24 mouse cellular contexts compared by ENCODE assay signal in genomic region chr5:115274353-115274752, GRCm38 (mm10). TPM values are rescaled to one million over a fixed set of nuclear protein-coding genes. Genes with fewer than 3 reads are reported as not detected.
DNase-seq lines count a peak whose midpoint lies in the region; ATAC-seq and TF ChIP-seq lines count a peak whose summit lies in the region.
"Had no signal": no experiment of that assay in that cellular context is flagged by ENCODE, and none has a peak within 500 bp of the region (broad histone marks: within the 10 kb centered on the region; RNA-seq: fewer than 3 reads in every experiment).

No protein-coding gene starts in this region.

- 0 out of 2 replicates have a peak, but pooled peaks have one; percentile 28 for TF ChIP-seq CTCF in intestine, postnatal 0 days (IDR thresholded peaks at IDR 0.05; ENCODE audit: low read depth)
- peak; percentile 18; the same call in 1 of the 2 replicates for TF ChIP-seq CTCF in lung, embryonic 14.5 days (IDR thresholded peaks at IDR 0.05; ENCODE audit: low read depth)
- TF ChIP-seq CTCF in CH12.LX (conservative IDR thresholded peaks at IDR 0.05 in 1 of 2, IDR thresholded peaks at IDR 0.05 in 1 of 2; ENCODE audit: low read depth in 2 of 2, low read length in 2 of 2): peak in 1 of 2 experiments; percentile 36; a peak in 2 of 4 replicates

- H3K9ac ChIP-seq in intestine, postnatal 0 days (ENCODE audit: low read depth, low read length): no peak overlapping the region
- H3K9ac ChIP-seq in intestine, embryonic 16.5 days (ENCODE audit: low read depth, low read length): no peak overlapping the region
- H3K9ac ChIP-seq in lung, embryonic 14.5 days: no peak overlapping the region
- peak overlapping the region; percentile 17; the same call in 1 of the 2 replicates for H3K9ac ChIP-seq in CH12.LX (ENCODE audit: insufficient read depth, low read depth)
- no peak overlapping the region for H3K9ac ChIP-seq in liver, embryonic 15.5 days
- H3K9ac ChIP-seq: embryonic facial prominence, embryonic 12.5 days; forebrain, embryonic 12.5 days; hindbrain, embryonic 14.5 days; intestine, embryonic 15.5 days; neural tube, embryonic 12.5 days had no signal

- H3K4me2 ChIP-seq in intestine, postnatal 0 days (replicated peaks; ENCODE audit: low read depth): no peak overlapping the region
- no peak overlapping the region for H3K4me2 ChIP-seq in intestine, embryonic 16.5 days (ENCODE audit: low read depth, low read length)
- no peak overlapping the region for H3K4me2 ChIP-seq in lung, embryonic 14.5 days
- peak overlapping the region; percentile 42; the same call in 1 of the 2 replicates for H3K4me2 ChIP-seq in CH12.LX (ENCODE audit: insufficient read depth, low read depth, poor library complexity, severe bottlenecking)
- no peak overlapping the region for H3K4me2 ChIP-seq in liver, embryonic 15.5 days
- H3K4me2 ChIP-seq: embryonic facial prominence, embryonic 12.5 days; forebrain, embryonic 12.5 days; hindbrain, embryonic 14.5 days; intestine, embryonic 15.5 days; neural tube, embryonic 12.5 days had no signal

- ATAC-seq in intestine, postnatal 0 days: no peak
- no peak for ATAC-seq in intestine, embryonic 16.5 days
- ATAC-seq in lung, embryonic 14.5 days (ENCODE audit: insufficient read depth): no peak
- no peak for ATAC-seq in liver, embryonic 15.5 days (ENCODE audit: insufficient read depth)
- ATAC-seq in cerebellum, adult (ENCODE audit: insufficient number of reproducible peaks, low FRiP score, low TSS enrichment): no peak
- no peak for ATAC-seq in inflammation-experienced regulatory T-cells, adult 6 months
- ATAC-seq: CD4-positive, CD25-positive, alpha-beta regulatory T cell, adult 4 months; intestine, embryonic 15.5 days; midbrain, embryonic 13.5 days had no signal

- H3K36me3 ChIP-seq in intestine, postnatal 0 days (ENCODE audit: control insufficient read depth, insufficient read depth): no peaks in the 10 kb centered on the region
- no peaks in the 10 kb centered on the region; the same call in 1 of the 2 replicates for H3K36me3 ChIP-seq in intestine, embryonic 16.5 days (ENCODE audit: control insufficient read depth, insufficient read depth, low read length)
- H3K36me3 ChIP-seq in lung, embryonic 14.5 days (ENCODE audit: insufficient read depth): 0 out of 2 replicates have a peak, but pooled peaks cover 3% of the 10 kb centered on the region
- H3K36me3 ChIP-seq in CH12.LX (replicated peaks in 1 of 2; ENCODE audit: control insufficient read depth in 1 of 2, insufficient read depth in 1 of 2, low read length in 1 of 2): peaks cover 9 to 14% of the 10 kb centered on the region in 2 experiments
- peaks cover 16% of the 10 kb centered on the region for H3K36me3 ChIP-seq in liver, embryonic 15.5 days (replicated peaks)
- H3K36me3 ChIP-seq: intestine, embryonic 15.5 days; midbrain, embryonic 13.5 days had no signal

- TF ChIP-seq EP300 in CH12.LX (IDR thresholded peaks at IDR 0.05; ENCODE audit: low read length): no peak

- dilution Hi-C loops in CH12.LX (cut with MboI; ENCODE audit: extremely low pct_ligation_motif_present, extremely low pct_unique_long_range_greater_than_20kb, low sequenced_read_pairs): no loop called here

- no peaks in the 10 kb centered on the region for H3K27me3 ChIP-seq in intestine, postnatal 0 days (replicated peaks; ENCODE audit: control insufficient read depth, insufficient read depth, low read length)
- no peaks in the 10 kb centered on the region for H3K27me3 ChIP-seq in intestine, embryonic 16.5 days (replicated peaks; ENCODE audit: control insufficient read depth, insufficient read depth, low read length)
- no peaks in the 10 kb centered on the region for H3K27me3 ChIP-seq in lung, embryonic 14.5 days (ENCODE audit: insufficient read depth, low read length)
- H3K27me3 ChIP-seq in CH12.LX (replicated peaks): no peaks in the 10 kb centered on the region
- no peaks in the 10 kb centered on the region for H3K27me3 ChIP-seq in liver, embryonic 15.5 days
- H3K27me3 ChIP-seq: embryonic facial prominence, embryonic 12.5 days; forebrain, embryonic 12.5 days; intestine, embryonic 15.5 days; megakaryocyte, embryonic 14.5 days; midbrain, embryonic 13.5 days; neural tube, embryonic 12.5 days had no signal

- WGBS in intestine, postnatal 0 days: 65% methylated on average over 1 of the region's 1 CpGs
- 78% methylated on average over 1 of the region's 1 CpGs for WGBS in intestine, embryonic 16.5 days
- WGBS in lung, embryonic 14.5 days: 78% methylated on average over 1 of the region's 1 CpGs
- 49% methylated on average over 1 of the region's 1 CpGs for WGBS in liver, embryonic 15.5 days (ENCODE audit: insufficient replicate concordance)

- H3K9me3 ChIP-seq in intestine, postnatal 0 days (ENCODE audit: control insufficient read depth): no peaks in the 10 kb centered on the region
- H3K9me3 ChIP-seq in intestine, embryonic 16.5 days (ENCODE audit: control insufficient read depth, low read length): 0 out of 2 replicates have a peak, but pooled peaks cover 3% of the 10 kb centered on the region
- no peaks in the 10 kb centered on the region for H3K9me3 ChIP-seq in lung, embryonic 14.5 days (ENCODE audit: low read depth, low read length)
- H3K9me3 ChIP-seq in CH12.LX (replicated peaks; ENCODE audit: low read length): peaks cover 2% of the 10 kb centered on the region
- H3K9me3 ChIP-seq in liver, embryonic 15.5 days (replicated peaks): 0 out of 2 replicates have a peak, but pooled peaks cover 2% of the 10 kb centered on the region
- H3K9me3 ChIP-seq: embryonic facial prominence, embryonic 12.5 days; forebrain, embryonic 12.5 days; intestine, embryonic 15.5 days; megakaryocyte, embryonic 14.5 days; midbrain, embryonic 13.5 days; neural tube, embryonic 12.5 days had no signal

- DNase-seq in lung, embryonic 14.5 days: no peak
- DNase-seq in lung, postnatal 36 days: no peak
- peak; percentile 23 for DNase-seq in CH12.LX (ENCODE audit: extremely low read depth)
- DNase-seq: cerebellum, adult 2 months; cerebellum, postnatal 25 days; gastrocnemius, postnatal 14 days; heart, adult 18-20 months; heart, postnatal 36 days; kidney, postnatal 4 days; right cerebral cortex, postnatal 25 days; spleen, adult 18-20 months had no signal

- TF ChIP-seq POLR2A in CH12.LX (IDR thresholded peaks at IDR 0.05; ENCODE audit: low read depth, low read length): no peak

- H3K4me3 ChIP-seq in intestine, postnatal 0 days (ENCODE audit: low read depth, low read length): no peak overlapping the region
- H3K4me3 ChIP-seq in intestine, embryonic 16.5 days (ENCODE audit: low read length): no peak overlapping the region
- no peak overlapping the region for H3K4me3 ChIP-seq in lung, embryonic 14.5 days (ENCODE audit: low read depth, low read length)
- H3K4me3 ChIP-seq in CH12.LX (replicated peaks in 1 of 3; ENCODE audit: low read depth in 2 of 3, low read length in 2 of 3, poor library complexity in 1 of 3): no peak overlapping the region
- no peak overlapping the region for H3K4me3 ChIP-seq in liver, embryonic 15.5 days (replicated peaks)
- H3K4me3 ChIP-seq: embryonic facial prominence, embryonic 12.5 days; forebrain, embryonic 12.5 days; intestine, embryonic 15.5 days; midbrain, embryonic 13.5 days; neural tube, embryonic 12.5 days had no signal

- in situ Hi-C loops in CH12.LX (cut with MboI; ENCODE audit: low pct_ligation_motif_present, low pct_unique_long_range_greater_than_20kb, low sequenced_read_pairs): no loop called here

- H3K27ac ChIP-seq in intestine, postnatal 0 days (ENCODE audit: low read depth, low read length): no peak overlapping the region
- no peak overlapping the region for H3K27ac ChIP-seq in intestine, embryonic 16.5 days (ENCODE audit: low read length)
- H3K27ac ChIP-seq in lung, embryonic 14.5 days (ENCODE audit: low read depth): no peak overlapping the region
- no peak overlapping the region for H3K27ac ChIP-seq in CH12.LX (ENCODE audit: insufficient read depth, low read depth)
- H3K27ac ChIP-seq in liver, embryonic 15.5 days (replicated peaks): peak overlapping the region; percentile 51
- H3K27ac ChIP-seq: embryonic facial prominence, embryonic 12.5 days; intestine, embryonic 15.5 days; midbrain, embryonic 13.5 days; neural tube, embryonic 12.5 days had no signal

- peak; percentile 10 for TF ChIP-seq RAD21 in CH12.LX (IDR thresholded peaks at IDR 0.05; ENCODE audit: low read depth, low read length)

- H3K79me2 ChIP-seq in CH12.LX (replicated peaks; ENCODE audit: control insufficient read depth, extremely low read depth, insufficient read depth, poor library complexity, severe bottlenecking): peaks cover 32% of the 10 kb centered on the region

- 0 out of 2 replicates have a peak, but pooled peaks cover 6% of the 10 kb centered on the region for H3K4me1 ChIP-seq in intestine, postnatal 0 days (replicated peaks; ENCODE audit: control insufficient read depth, insufficient read depth, low read length)
- H3K4me1 ChIP-seq in intestine, embryonic 16.5 days (ENCODE audit: control insufficient read depth, insufficient read depth, low read length): peaks cover 28% of the 10 kb centered on the region
- H3K4me1 ChIP-seq in lung, embryonic 14.5 days (ENCODE audit: insufficient read depth): no peaks in the 10 kb centered on the region; the same call in none of the 2 replicates
- H3K4me1 ChIP-seq in CH12.LX (ENCODE audit: control insufficient read depth in 1 of 2, insufficient read depth in 2 of 2): peaks cover 7 to 37% of the 10 kb centered on the region in 2 experiments
- peaks cover 48% of the 10 kb centered on the region for H3K4me1 ChIP-seq in liver, embryonic 15.5 days (replicated peaks)

RNA-seq across cellular contexts. Expression of gene Rnf10, which starts 1.7 kb away (rescaled TPM):
- polyA plus RNA-seq in intestine, postnatal 0 days (2015; fragmentation: Nextera tagmentation; extraction: Ambion mirVana): 64.9 and 69.1 TPM in 2 replicates
- polyA plus RNA-seq in intestine, embryonic 16.5 days (2015; fragmentation: Nextera tagmentation; extraction: Ambion mirVana): 90.4 and 92.6 TPM in 2 replicates
- polyA plus RNA-seq in lung, embryonic 14.5 days (2014; fragmentation: Nextera tagmentation; extraction: Ambion mirVana): 92.5 and 97.2 TPM in 2 replicates
- total RNA-seq in CH12.LX (2012; rRNA removed) (63.6 and 68.5 TPM in 2 replicates), CH12.LX (2014; rRNA removed) (38.5 and 39.9 TPM in 2 replicates)
- polyA plus RNA-seq in CH12.LX (2012; ENCODE audit: insufficient read length, low read depth): 154 and 187 TPM in 2 replicates
- polyA plus RNA-seq in liver, embryonic 15.5 days (2015; fragmentation: Nextera tagmentation; extraction: Ambion mirVana): 146 and 173 TPM in 2 replicates
- 10 to 100 TPM; 29.8 to 37.7 (median 35.6) TPM for polyA plus RNA-seq in inflammation-experienced regulatory T-cells, adult 6 months (2017; shearing (Covaris generic))

RNA-seq across cellular contexts. Expression of gene Coq5, which starts 5.1 kb away (rescaled TPM):
- polyA plus RNA-seq in intestine, postnatal 0 days (2015; fragmentation: Nextera tagmentation; extraction: Ambion mirVana): 31.3 and 32.4 TPM in 2 replicates
- polyA plus RNA-seq in intestine, embryonic 16.5 days (2015; fragmentation: Nextera tagmentation; extraction: Ambion mirVana): 64.2 and 72.9 TPM in 2 replicates
- 39.2 and 40.7 TPM in 2 replicates for polyA plus RNA-seq in lung, embryonic 14.5 days (2014; fragmentation: Nextera tagmentation; extraction: Ambion mirVana)
- 46.7 and 46.8 TPM in 2 replicates for total RNA-seq in CH12.LX (2012; rRNA removed)
- 41.9 and 46.7 TPM in 2 replicates for total RNA-seq in CH12.LX (2014; rRNA removed)
- polyA plus RNA-seq in CH12.LX (2012; ENCODE audit: insufficient read length, low read depth): 42.3 and 43.9 TPM in 2 replicates
- 27.5 and 28.4 TPM in 2 replicates for polyA plus RNA-seq in liver, embryonic 15.5 days (2015; fragmentation: Nextera tagmentation; extraction: Ambion mirVana)
- polyA plus RNA-seq in inflammation-experienced regulatory T-cells, adult 6 months (2017; shearing (Covaris generic)): 10 to 100 TPM; 26.0 to 35.4 (median 31.6) TPM

RNA-seq across cellular contexts. Expression of gene Dynll1, which starts 26.4 kb away (rescaled TPM):
- 510 and 539 TPM in 2 replicates for polyA plus RNA-seq in intestine, postnatal 0 days (2015; fragmentation: Nextera tagmentation; extraction: Ambion mirVana)
- 1,024 and 1,116 TPM in 2 replicates for polyA plus RNA-seq in intestine, embryonic 16.5 days (2015; fragmentation: Nextera tagmentation; extraction: Ambion mirVana)
- 1,568 and 1,614 TPM in 2 replicates for polyA plus RNA-seq in lung, embryonic 14.5 days (2014; fragmentation: Nextera tagmentation; extraction: Ambion mirVana)
- total RNA-seq in CH12.LX (2012; rRNA removed): 312 and 488 TPM in 2 replicates
- 456 and 502 TPM in 2 replicates for total RNA-seq in CH12.LX (2014; rRNA removed)
- polyA plus RNA-seq in CH12.LX (2012; ENCODE audit: insufficient read length, low read depth): 516 and 646 TPM in 2 replicates
- polyA plus RNA-seq in liver, embryonic 15.5 days (2015; fragmentation: Nextera tagmentation; extraction: Ambion mirVana): 525 and 554 TPM in 2 replicates
- 100 to 1,000 TPM; 360 to 571 (median 381) TPM for polyA plus RNA-seq in inflammation-experienced regulatory T-cells, adult 6 months (2017; shearing (Covaris generic))

RNA-seq across cellular contexts. Expression of gene Pop5, which starts 38.7 kb away (rescaled TPM):
- polyA plus RNA-seq in intestine, postnatal 0 days (2015; fragmentation: Nextera tagmentation; extraction: Ambion mirVana): 75.7 and 77.1 TPM in 2 replicates
- polyA plus RNA-seq in intestine, embryonic 16.5 days (2015; fragmentation: Nextera tagmentation; extraction: Ambion mirVana): 124 and 141 TPM in 2 replicates
- polyA plus RNA-seq in lung, embryonic 14.5 days (2014; fragmentation: Nextera tagmentation; extraction: Ambion mirVana): 111 TPM in 2 replicates
- total RNA-seq in CH12.LX (2012; rRNA removed) (236 and 301 TPM in 2 replicates), CH12.LX (2014; rRNA removed) (156 and 161 TPM in 2 replicates)
- polyA plus RNA-seq in CH12.LX (2012; ENCODE audit: insufficient read length, low read depth): 127 and 163 TPM in 2 replicates
- 84.0 and 88.1 TPM in 2 replicates for polyA plus RNA-seq in liver, embryonic 15.5 days (2015; fragmentation: Nextera tagmentation; extraction: Ambion mirVana)
- 100 to 1,000 TPM; 116 to 141 (median 122) TPM for polyA plus RNA-seq in inflammation-experienced regulatory T-cells, adult 6 months (2017; shearing (Covaris generic))

RNA-seq across cellular contexts. Expression of gene Srsf9, which starts 52.6 kb away (rescaled TPM):
- polyA plus RNA-seq in intestine, postnatal 0 days (2015; fragmentation: Nextera tagmentation; extraction: Ambion mirVana): 105 and 117 TPM in 2 replicates
- polyA plus RNA-seq in intestine, embryonic 16.5 days (2015; fragmentation: Nextera tagmentation; extraction: Ambion mirVana): 67.9 and 121 TPM in 2 replicates
- 286 and 291 TPM in 2 replicates for polyA plus RNA-seq in lung, embryonic 14.5 days (2014; fragmentation: Nextera tagmentation; extraction: Ambion mirVana)
- total RNA-seq in CH12.LX (2012; rRNA removed): 73.4 and 82.8 TPM in 2 replicates
- 117 and 121 TPM in 2 replicates for total RNA-seq in CH12.LX (2014; rRNA removed)
- polyA plus RNA-seq in CH12.LX (2012; ENCODE audit: insufficient read length, low read depth): 112 and 130 TPM in 2 replicates
- polyA plus RNA-seq in liver, embryonic 15.5 days (2015; fragmentation: Nextera tagmentation; extraction: Ambion mirVana): 88.7 and 92.1 TPM in 2 replicates
- polyA plus RNA-seq in inflammation-experienced regulatory T-cells, adult 6 months (2017; shearing (Covaris generic)): 10 to 100 TPM; 15.7 to 26.8 (median 26.5) TPM
